Mouse (Mus musculus) brain, embryonic 14.5 days (tissue): ENCODE measurements at regions not wholly inside any gene's neighbourhood (a gene's known extent, or its start where the extent isn't known, plus 50 kb on each side); places are given as distances from the start of the nearest gene placed in this dataset.

Source experiments
- CTCF ChIP-seq: fragments of 200-500 bp; IDR thresholded peaks from 2 replicates; pipeline ENCODE4 v1.5.1; 2012; ENCODE audit warnings: inconsistent platforms, mild to moderate bottlenecking, moderate library complexity, borderline replicate concordance; ENCODE audit not compliant: insufficient read depth, insufficient read length; ENCODE audit errors: extremely low read depth
- POLR2A ChIP-seq: fragments of 200-500 bp; IDR thresholded peaks from 2 replicates; pipeline ENCODE4 v1.6.1; 2012; ENCODE audit warnings: mild to moderate bottlenecking, inconsistent platforms, borderline replicate concordance; ENCODE audit not compliant: poor library complexity, insufficient read depth, insufficient read length, severe bottlenecking; ENCODE audit errors: extremely low read depth

DNA sequence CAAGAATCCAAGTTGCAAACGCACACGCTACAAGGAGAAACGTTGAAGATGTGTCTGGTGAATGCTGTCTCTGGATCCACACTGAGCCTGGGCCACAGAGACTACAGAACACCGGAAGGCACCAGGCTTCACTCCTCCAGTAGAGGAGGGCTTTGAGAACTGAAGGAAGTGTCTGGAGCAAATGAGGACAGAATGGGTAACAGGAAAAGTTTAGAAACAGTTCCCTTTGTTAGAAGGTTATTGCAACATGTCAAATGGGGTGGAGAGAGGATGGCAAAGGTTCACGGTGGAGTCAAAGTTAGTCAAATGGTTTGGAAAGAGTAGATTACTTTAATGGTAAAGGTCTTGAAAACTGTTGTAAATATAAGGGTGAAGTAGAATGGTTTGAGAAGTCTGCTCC lies 247.1 kb upstream of the Jmjd1c start:
- TF ChIP-seq CTCF, result no peak
- no peak for TF ChIP-seq POLR2A
